Comparison of ENCODE assay signal across 8 mouse cellular contexts in the genomic region with DNA sequence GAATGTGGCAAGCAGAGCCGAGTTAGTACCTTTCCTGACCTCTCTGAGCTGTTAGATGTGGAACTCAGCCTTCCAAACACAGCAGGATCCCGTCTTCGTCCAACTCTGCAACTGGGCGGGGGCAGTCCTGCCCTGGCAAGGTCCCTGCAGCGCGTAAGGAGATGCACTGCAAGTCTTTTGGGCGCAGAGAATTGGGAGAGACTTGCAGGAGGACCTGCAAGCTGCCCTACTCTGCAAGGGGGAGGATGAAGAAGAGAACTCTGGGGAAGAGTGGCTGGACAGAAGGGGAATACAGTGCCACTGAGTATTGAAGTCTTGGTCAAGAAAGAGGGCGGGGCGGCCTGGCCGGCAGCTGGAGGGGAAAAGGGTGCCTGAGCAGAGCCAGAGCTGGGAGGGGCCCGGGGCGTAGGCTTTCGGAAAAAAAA. TPM values are rescaled to one million over a fixed set of nuclear protein-coding genes. Genes with fewer than 3 reads are reported as not detected.
DNase-seq lines count a peak whose midpoint lies in the region; ATAC-seq and TF ChIP-seq lines count a peak whose summit lies in the region.

No protein-coding gene starts in this region.

- no peak overlapping the region for H3K27ac ChIP-seq in neural tube, embryonic 11.5 days (ENCODE audit: low read depth, low read length)
- H3K27ac ChIP-seq in cortical plate, adult 2 months (ENCODE audit: insufficient read depth, low read length), result no peak overlapping the region
- H3K27ac ChIP-seq in lung, postnatal 0 days (ENCODE audit: low read length), result peak overlapping the region; percentile 88

- H3K27me3 ChIP-seq in neural tube, embryonic 11.5 days (ENCODE audit: control insufficient read depth, insufficient read depth, low read length), result no peaks in the 10 kb centered on the region
- H3K27me3 ChIP-seq in lung, postnatal 0 days (replicated peaks; ENCODE audit: insufficient read depth, low read length), result no peaks in the 10 kb centered on the region

- H3K9me3 ChIP-seq in neural tube, embryonic 11.5 days (ENCODE audit: control insufficient read depth, low read length), result no peaks in the 10 kb centered on the region
- no peaks in the 10 kb centered on the region for H3K9me3 ChIP-seq in lung, postnatal 0 days (ENCODE audit: low read length)

- WGBS in neural tube, embryonic 11.5 days, result 1% methylated on average over 13 of the region's 13 CpGs
- WGBS in lung, postnatal 0 days, result under 1% methylated on average over 13 of the region's 13 CpGs

- no peak for TF ChIP-seq CTCF in cortical plate, adult 2 months (IDR thresholded peaks at IDR 0.05; ENCODE audit: extremely low read depth, insufficient read depth, low read length)
- no peak for TF ChIP-seq CTCF in lung, postnatal 0 days (IDR thresholded peaks at IDR 0.05)

- DNase-seq in neural tube, embryonic 11.5 days (ENCODE audit: low spot score), result peak; percentile 27
- DNase-seq in neural tube, embryonic 10.5 days (ENCODE audit: extremely low spot score, low spot score), result no peak
- DNase-seq in heart, adult 18-20 months, result peak; percentile 86
- peak; percentile 61 to 74 for DNase-seq in kidney, adult 8-10 months
- peak; percentile 78 for DNase-seq in lung, postnatal 0 days (ENCODE audit: low spot score)
- peak; percentile 57 for DNase-seq in ovary, postnatal 36 days (ENCODE audit: low spot score)
- no peak for DNase-seq in T-cell, adult 2 months (ENCODE audit: low spot score)

- H3K4me1 ChIP-seq in neural tube, embryonic 11.5 days (ENCODE audit: control insufficient read depth, insufficient read depth, low read length), result peaks cover 4% of the 10 kb centered on the region; the same call in 1 of the 2 replicates
- H3K4me1 ChIP-seq in cortical plate, adult 2 months (ENCODE audit: control insufficient read depth, insufficient read depth, low read length), result no peaks in the 10 kb centered on the region
- H3K4me1 ChIP-seq in lung, postnatal 0 days (ENCODE audit: insufficient read depth, low read depth, low read length), result no peaks in the 10 kb centered on the region; the same call in 1 of the 2 replicates

- peak; percentile 33; the same call in 1 of the 2 replicates for ATAC-seq in neural tube, embryonic 11.5 days (ENCODE audit: insufficient read depth, low FRiP score, low TSS enrichment)
- ATAC-seq in lung, postnatal 0 days, result peak; percentile 70

- peak overlapping the region; percentile 22 for H3K4me3 ChIP-seq in neural tube, embryonic 11.5 days (ENCODE audit: low read depth, low read length)
- peak overlapping the region; percentile 28 for H3K4me3 ChIP-seq in cortical plate, adult 2 months (ENCODE audit: insufficient read depth, low read length)
- peak overlapping the region; percentile 67 for H3K4me3 ChIP-seq in lung, postnatal 0 days (ENCODE audit: low read depth, low read length)

- peak overlapping the region; percentile 42 for H3K9ac ChIP-seq in neural tube, embryonic 11.5 days (ENCODE audit: low read length)
- H3K9ac ChIP-seq in lung, postnatal 0 days (replicated peaks; ENCODE audit: low read depth), result peak overlapping the region; percentile 68

- peak overlapping the region; percentile 61 for H3K4me2 ChIP-seq in neural tube, embryonic 11.5 days (ENCODE audit: low read depth)
- peak overlapping the region; percentile 72 for H3K4me2 ChIP-seq in lung, postnatal 0 days (replicated peaks; ENCODE audit: low read depth, low read length)

- H3K36me3 ChIP-seq in neural tube, embryonic 11.5 days (ENCODE audit: control insufficient read depth, insufficient read depth, low read length), result no peaks in the 10 kb centered on the region
- no peaks in the 10 kb centered on the region for H3K36me3 ChIP-seq in lung, postnatal 0 days (ENCODE audit: insufficient read depth, low read length)

- no peak for TF ChIP-seq EP300 in lung, postnatal 0 days (IDR thresholded peaks at IDR 0.05)

- no peak for TF ChIP-seq POLR2A in cortical plate, adult 2 months (IDR thresholded peaks at IDR 0.05; ENCODE audit: extremely low read depth, insufficient read depth, low read length)

RNA-seq across cellular contexts. Expression of a gene that starts 0.7 kb away (rescaled TPM):
- polyA plus RNA-seq in neural tube, embryonic 11.5 days (2014; fragmentation: Nextera tagmentation; extraction: Ambion mirVana), result 1.2 and 2.4 TPM in 2 replicates
- polyA plus RNA-seq in cortical plate, adult 2 months (2012; rRNA removed), result 2.2 and 3.8 TPM in 2 replicates
- total RNA-seq in heart, adult 18-20 months (2021), result 10 to 100 TPM; 38.4 to 48.3 TPM
- polyA plus RNA-seq in lung, postnatal 0 days (2015; fragmentation: Nextera tagmentation; extraction: Ambion mirVana), result 10.2 and 12.4 TPM in 2 replicates

Comparison
In these comparisons a context has a peak if more than half of its experiments do, and no peak if none do; other contexts are left out.
1. DNase-seq: peak in neural tube, embryonic 11.5 days (single experiment), heart, adult 18-20 months (2 of 2), kidney, adult 8-10 months (2 of 2), lung, postnatal 0 days (single experiment) and ovary, postnatal 36 days (single experiment); none in neural tube, embryonic 10.5 days (single experiment) and T-cell, adult 2 months (single experiment).
2. Peak in every context shown above with its lines, with median percentiles within 50 percentile points of each other: H3K4me3 ChIP-seq.